Mouse (Mus musculus): ENCODE measurements at regions not wholly inside any gene's neighbourhood (a gene's known extent, or its start where the extent isn't known, plus 50 kb on each side); places are given as distances from the start of the nearest gene placed in this dataset.

GRCm38 (mm10) chr2:137329995-137330394 is 213.6 kb upstream of the Jag1 start:
- 90% methylated on average over 8 of the region's 8 CpGs for WGBS
- Histone ChIP-seq H3K27ac (ENCODE audit: insufficient read depth, low read length) (no peak overlapping the region), H3K4me3 (ENCODE audit: extremely low read depth, insufficient read depth, insufficient read length) (no peak overlapping the region), H3K4me1 (ENCODE audit: control insufficient read depth, insufficient read depth, insufficient read length) (no peaks in the 10 kb centered on the region), H3K36me3 (ENCODE audit: control insufficient read depth, insufficient read depth, low read length) (no peaks in the 10 kb centered on the region), H3K27me3 (ENCODE audit: control insufficient read depth, insufficient read depth, low read length) (no peaks in the 10 kb centered on the region)
- TF ChIP-seq CTCF (IDR thresholded peaks at IDR 0.05; ENCODE audit: extremely low read depth, insufficient read depth, insufficient read length, insufficient replicate concordance) (no peak), POLR2A (IDR thresholded peaks at IDR 0.05; ENCODE audit: low read depth, low read length) (no peak)
- DNase-seq (ENCODE audit: low read depth in 1 of 2, low spot score in 2 of 2) = no peak

DNA sequence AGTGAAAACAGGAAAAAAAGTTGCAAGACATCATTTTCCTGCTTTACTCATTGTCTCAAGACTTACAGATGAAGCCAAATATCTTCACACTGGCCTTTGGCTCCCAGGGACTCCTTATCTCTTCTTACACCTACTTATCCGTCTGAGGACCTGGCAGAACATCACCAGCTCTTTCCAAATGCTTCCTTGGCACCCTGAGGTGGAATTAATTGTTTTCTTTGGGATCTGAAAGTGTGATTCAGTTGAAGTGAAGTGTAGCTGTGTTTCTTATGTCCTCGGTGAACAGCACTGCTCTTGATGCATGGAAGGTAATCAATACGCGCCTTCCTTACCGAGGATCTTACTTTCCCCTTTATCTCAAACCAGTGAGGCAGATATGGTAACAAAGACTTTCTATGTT is 207.0 kb upstream of the Jag1 start:
- Histone ChIP-seq H3K36me3 (ENCODE audit: control insufficient read depth, insufficient read depth, low read length) (no peaks in the 10 kb centered on the region), H3K4me1 (ENCODE audit: control insufficient read depth, insufficient read depth, insufficient read length) (no peaks in the 10 kb centered on the region), H3K4me3 (ENCODE audit: extremely low read depth, insufficient read depth, insufficient read length) (no peak overlapping the region), H3K27me3 (ENCODE audit: control insufficient read depth, insufficient read depth, low read length) (no peaks in the 10 kb centered on the region), H3K27ac (ENCODE audit: insufficient read depth, low read length) (no peak overlapping the region)
- no peak for TF ChIP-seq CTCF (IDR thresholded peaks at IDR 0.05; ENCODE audit: extremely low read depth, insufficient read depth, insufficient read length, insufficient replicate concordance)
- no peak for TF ChIP-seq POLR2A (IDR thresholded peaks at IDR 0.05; ENCODE audit: low read depth, low read length)
- DNase-seq (ENCODE audit: low read depth in 1 of 2, low spot score in 2 of 2) = no peak
- 83% methylated on average over 5 of the region's 5 CpGs for WGBS

- 87% methylated on average over 4 of the region's 4 CpGs for WGBS
- no peak for TF ChIP-seq POLR2A (IDR thresholded peaks at IDR 0.05; ENCODE audit: low read depth, low read length)
- no peak for TF ChIP-seq CTCF (IDR thresholded peaks at IDR 0.05; ENCODE audit: extremely low read depth, insufficient read depth, insufficient read length, insufficient replicate concordance)
Measured at GRCm38 (mm10) chr2:137310511-137310910, 194.1 kb upstream of the Jag1 start.

GRCm38 (mm10) chr2:137308116-137308515 is 191.7 kb upstream of the Jag1 start:
- no peak for DNase-seq (ENCODE audit: low read depth in 1 of 2, low spot score in 2 of 2)
- no peak overlapping the region for H3K4me3 ChIP-seq (ENCODE audit: extremely low read depth, insufficient read depth, insufficient read length)
- H3K36me3 ChIP-seq (ENCODE audit: control insufficient read depth, insufficient read depth, low read length) = no peaks in the 10 kb centered on the region
- H3K27me3 ChIP-seq (ENCODE audit: control insufficient read depth, insufficient read depth, low read length) = no peaks in the 10 kb centered on the region
- no peak overlapping the region for H3K27ac ChIP-seq (ENCODE audit: insufficient read depth, low read length)
- no peaks in the 10 kb centered on the region for H3K4me1 ChIP-seq (ENCODE audit: control insufficient read depth, insufficient read depth, insufficient read length)
- TF ChIP-seq POLR2A (IDR thresholded peaks at IDR 0.05; ENCODE audit: low read depth, low read length) (no peak), CTCF (IDR thresholded peaks at IDR 0.05; ENCODE audit: extremely low read depth, insufficient read depth, insufficient read length, insufficient replicate concordance) (no peak)
- WGBS = 91% methylated on average over 9 of the region's 9 CpGs

More at GRCm38 (mm10) chr2:137310511-137310910, 194.1 kb upstream of the Jag1 start:
- Histone ChIP-seq H3K27me3 (ENCODE audit: control insufficient read depth, insufficient read depth, low read length) (no peaks in the 10 kb centered on the region), H3K4me3 (ENCODE audit: extremely low read depth, insufficient read depth, insufficient read length) (no peak overlapping the region), H3K4me1 (ENCODE audit: control insufficient read depth, insufficient read depth, insufficient read length) (no peaks in the 10 kb centered on the region), H3K36me3 (ENCODE audit: control insufficient read depth, insufficient read depth, low read length) (no peaks in the 10 kb centered on the region), H3K27ac (ENCODE audit: insufficient read depth, low read length) (no peak overlapping the region)
- no peak for DNase-seq (ENCODE audit: low read depth in 1 of 2, low spot score in 2 of 2)

GRCm38 (mm10) chr2:137301474-137302267 is 185.2 kb upstream of the Jag1 start:
- Histone ChIP-seq H3K27me3 (ENCODE audit: control insufficient read depth, insufficient read depth, low read length) (no peaks in the 10 kb centered on the region), H3K4me3 (ENCODE audit: extremely low read depth, insufficient read depth, insufficient read length) (no peak overlapping the region), H3K4me1 (ENCODE audit: control insufficient read depth, insufficient read depth, insufficient read length) (no peaks in the 10 kb centered on the region), H3K36me3 (ENCODE audit: control insufficient read depth, insufficient read depth, low read length) (no peaks in the 10 kb centered on the region), H3K27ac (ENCODE audit: insufficient read depth, low read length) (no peak overlapping the region)
- TF ChIP-seq CTCF (IDR thresholded peaks at IDR 0.05; ENCODE audit: extremely low read depth, insufficient read depth, insufficient read length, insufficient replicate concordance) (no peak), POLR2A (IDR thresholded peaks at IDR 0.05; ENCODE audit: low read depth, low read length) (no peak)
- DNase-seq (ENCODE audit: low read depth in 1 of 2, low spot score in 2 of 2) = no peak
- 81% methylated on average over 4 of the region's 4 CpGs for WGBS

DNA sequence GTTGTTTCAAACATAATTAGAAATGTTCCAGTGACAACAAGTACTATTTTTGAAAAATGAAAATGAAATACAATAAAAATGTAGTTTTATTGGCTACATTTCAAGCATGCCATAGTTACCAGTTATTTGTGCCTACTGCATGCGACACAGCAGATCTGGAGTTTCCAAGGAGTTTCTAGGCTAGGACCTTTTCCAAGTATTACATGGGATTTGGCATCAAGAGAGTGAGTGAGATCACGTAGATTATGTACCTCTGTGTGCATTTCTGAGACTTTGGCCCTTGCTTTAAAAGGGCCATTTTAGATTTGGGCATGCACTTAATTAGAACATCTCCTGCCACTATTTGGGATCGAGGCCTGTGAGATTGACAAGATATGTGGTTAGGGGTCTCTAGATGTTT is 172.8 kb upstream of the Jag1 start:
- Histone ChIP-seq H3K4me1 (ENCODE audit: control insufficient read depth, insufficient read depth, insufficient read length) (no peaks in the 10 kb centered on the region), H3K27ac (ENCODE audit: insufficient read depth, low read length) (no peak overlapping the region), H3K36me3 (ENCODE audit: control insufficient read depth, insufficient read depth, low read length) (no peaks in the 10 kb centered on the region), H3K4me3 (ENCODE audit: extremely low read depth, insufficient read depth, insufficient read length) (no peak overlapping the region), H3K27me3 (ENCODE audit: control insufficient read depth, insufficient read depth, low read length) (no peaks in the 10 kb centered on the region)
- TF ChIP-seq CTCF (IDR thresholded peaks at IDR 0.05; ENCODE audit: extremely low read depth, insufficient read depth, insufficient read length, insufficient replicate concordance) (no peak), POLR2A (IDR thresholded peaks at IDR 0.05; ENCODE audit: low read depth, low read length) (no peak)
- DNase-seq (ENCODE audit: low read depth in 1 of 2, low spot score in 2 of 2) = no peak
- 77% methylated on average over 3 of the region's 3 CpGs for WGBS

- Histone ChIP-seq H3K36me3 (ENCODE audit: control insufficient read depth, insufficient read depth, low read length) (no peaks in the 10 kb centered on the region), H3K27me3 (ENCODE audit: control insufficient read depth, insufficient read depth, low read length) (no peaks in the 10 kb centered on the region), H3K4me1 (ENCODE audit: control insufficient read depth, insufficient read depth, insufficient read length) (no peaks in the 10 kb centered on the region), H3K4me3 (ENCODE audit: extremely low read depth, insufficient read depth, insufficient read length) (no peak overlapping the region), H3K27ac (ENCODE audit: insufficient read depth, low read length) (no peak overlapping the region)
- no peak for DNase-seq (ENCODE audit: low read depth in 1 of 2, low spot score in 2 of 2)
- TF ChIP-seq CTCF (IDR thresholded peaks at IDR 0.05; ENCODE audit: extremely low read depth, insufficient read depth, insufficient read length, insufficient replicate concordance) = no peak
- 58% methylated on average over 5 of the region's 5 CpGs for WGBS
Measured at GRCm38 (mm10) chr2:137271575-137272180, 155.2 kb upstream of the Jag1 start.
